Mouse (Mus musculus) cerebellum, postnatal 25 days (tissue): ENCODE measurements at regions not wholly inside any gene's neighbourhood (a gene's known extent, or its start where the extent isn't known, plus 50 kb on each side); places are given as distances from the start of the nearest gene placed in this dataset.
A peak's percentile ranks its signal among the peaks of the same experiment; 100 is the strongest.

Source experiments
- DNase-seq, 2 experiments: peaks; one replicate each; pipeline ENCODE4 v3.0.0; 2021; ENCODE audit warnings: mixed read lengths in 2 of 2

DNA sequence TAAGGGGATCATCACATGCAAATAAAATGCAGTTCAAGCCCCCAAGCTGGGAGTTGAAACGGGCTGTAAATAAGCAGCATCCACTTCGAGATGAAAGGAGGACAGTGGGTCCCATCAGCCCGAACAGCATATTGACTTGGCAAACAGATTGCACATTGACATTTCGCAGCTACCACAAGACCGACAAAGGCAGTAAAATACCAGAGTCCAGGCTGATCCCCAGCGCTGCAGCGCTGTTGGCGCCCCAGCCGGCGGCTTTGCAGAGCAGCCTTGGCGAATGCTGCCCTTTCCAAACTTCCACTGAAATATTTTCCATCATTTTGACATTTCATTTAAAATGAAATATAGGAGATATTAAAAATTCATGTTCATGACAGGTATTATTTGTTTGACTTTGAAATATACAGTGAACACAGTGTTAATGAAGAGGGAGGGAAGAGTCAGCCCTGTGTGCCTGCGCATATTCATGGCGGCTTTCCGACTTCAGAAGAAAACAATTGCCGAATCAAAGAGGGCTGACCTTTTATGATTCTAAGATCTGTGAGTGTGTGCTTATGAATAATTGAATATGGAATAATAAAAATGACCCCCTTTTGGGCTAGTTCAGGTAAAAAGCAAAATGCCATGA lies 98.4 kb downstream of the Sqor start:
- DNase-seq, result peak; percentile 9 to 20

DNA sequence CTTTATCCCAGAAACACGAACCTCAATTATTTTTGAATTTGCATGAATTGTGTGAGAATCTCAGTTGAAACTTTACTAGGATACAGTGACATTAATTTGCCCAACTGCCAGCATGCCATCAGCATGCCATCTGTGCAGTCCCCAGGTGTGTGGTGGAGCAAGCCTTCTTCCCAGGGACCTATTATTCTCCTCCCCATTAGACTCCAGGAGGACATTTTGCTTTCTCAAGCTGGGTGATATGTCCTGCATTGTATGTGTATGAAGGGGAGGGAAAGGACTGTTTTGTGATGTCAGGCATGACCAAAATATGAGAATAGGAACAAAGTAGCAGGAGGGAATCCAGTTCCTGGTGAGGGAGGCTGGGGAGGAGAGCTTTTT lies 98.9 kb downstream of the Sqor start:
- DNase-seq, result peak; percentile 9 to 30

DNA sequence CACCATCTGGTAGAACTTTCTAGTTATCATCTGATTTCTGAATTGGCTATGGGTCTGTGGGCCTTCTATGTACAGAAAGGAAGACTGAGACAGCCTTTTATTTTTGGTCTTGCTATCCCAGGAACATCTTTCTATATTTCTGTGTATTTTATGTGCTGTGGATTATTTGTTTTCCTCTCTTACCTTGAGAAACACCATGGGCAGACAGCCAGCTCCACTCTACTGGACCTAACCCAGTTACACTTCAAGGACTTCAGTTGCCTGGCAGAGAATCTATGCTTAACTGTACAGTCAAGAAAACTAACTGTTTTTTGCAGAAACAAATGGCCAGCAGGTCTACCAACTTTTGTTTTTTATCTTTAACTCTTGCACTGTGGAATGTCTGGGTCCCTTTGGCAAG lies 122.1 kb downstream of the Sqor start:
- no peak for DNase-seq

DNA sequence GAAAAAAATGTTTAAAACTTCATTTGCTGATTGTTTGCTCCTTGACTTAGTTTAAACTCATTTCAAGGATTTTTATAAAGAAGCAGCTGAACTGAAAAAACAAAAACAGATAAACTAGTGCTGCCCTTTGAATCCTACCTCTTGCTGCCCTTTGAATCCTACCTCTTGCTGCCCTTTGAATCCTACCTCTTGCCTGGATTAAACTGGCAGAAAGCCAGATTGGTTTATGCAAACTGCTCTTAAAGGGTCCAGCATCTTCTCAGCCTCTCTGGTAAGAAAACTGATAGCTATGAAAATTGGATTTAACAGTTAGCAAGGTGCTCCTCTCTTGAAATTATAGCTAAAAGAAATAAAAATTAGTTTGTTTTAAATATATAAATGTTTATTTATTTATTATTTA lies 122.5 kb downstream of the Sqor start:
- no peak for DNase-seq

DNA sequence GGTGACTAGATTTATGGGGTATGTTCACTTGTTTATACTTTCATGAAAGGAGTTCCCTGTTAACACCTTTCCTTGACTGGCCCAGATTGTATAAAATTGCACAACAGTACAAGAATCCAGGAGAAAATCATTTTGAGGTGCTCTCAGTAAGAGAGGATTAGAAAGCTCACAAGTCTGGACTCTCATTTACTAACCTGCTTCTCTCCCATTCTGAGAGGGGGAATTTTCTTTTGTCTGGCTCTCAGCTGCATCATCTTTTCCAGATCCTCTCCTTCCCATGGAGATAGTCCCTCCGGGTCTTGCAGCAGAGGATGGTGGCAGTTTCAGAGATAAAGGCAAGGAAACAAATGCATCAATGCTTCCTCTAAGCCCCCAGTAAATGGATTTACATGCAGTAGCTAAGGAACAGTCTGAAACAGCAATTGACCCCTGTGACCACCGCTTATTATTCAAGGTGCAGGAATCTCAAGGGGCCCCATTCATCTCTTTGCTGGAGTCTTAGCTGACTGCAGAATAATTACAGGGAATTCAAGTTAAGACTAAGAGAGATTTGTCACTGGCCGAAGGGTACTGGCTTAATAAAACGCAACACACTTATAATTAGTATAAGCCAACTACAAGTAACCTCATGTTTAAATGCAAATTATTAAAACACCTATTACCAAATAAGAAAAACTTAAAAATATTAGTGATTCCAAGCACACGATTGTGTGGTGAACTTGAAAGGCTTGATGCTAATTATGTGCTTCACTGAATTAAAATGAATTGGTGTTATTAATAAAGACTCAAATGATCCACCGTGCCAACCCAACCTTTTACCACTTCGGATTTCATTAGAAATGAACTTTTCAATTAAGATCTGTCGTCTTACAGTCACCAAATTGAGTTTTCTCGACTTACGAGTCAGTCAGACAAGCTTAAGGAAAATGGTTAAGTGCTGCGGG lies 140.4 kb downstream of the Sqor start:
- no peak for DNase-seq

DNA sequence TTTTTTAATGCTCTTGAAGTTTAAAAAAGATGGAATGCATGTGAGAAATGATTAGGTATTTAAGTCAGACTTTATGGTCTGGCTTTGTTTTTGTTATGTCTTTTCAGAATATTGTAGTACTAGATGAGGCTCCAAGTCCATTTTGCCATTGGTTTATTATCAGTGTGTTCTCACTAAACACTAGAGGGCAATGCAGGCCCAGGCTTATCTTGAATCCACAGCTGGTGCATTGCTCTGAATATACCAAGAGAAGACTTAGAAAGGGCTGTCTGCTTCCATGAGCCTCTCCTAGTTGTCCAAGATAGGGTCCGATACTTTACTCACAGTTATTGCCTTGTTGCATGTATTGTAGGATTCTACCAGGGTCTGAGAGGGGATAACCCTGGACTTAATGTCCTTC lies 151.7 kb downstream of the Sqor start:
- peak in 1 of 2 experiments; percentile 5 for DNase-seq

DNA sequence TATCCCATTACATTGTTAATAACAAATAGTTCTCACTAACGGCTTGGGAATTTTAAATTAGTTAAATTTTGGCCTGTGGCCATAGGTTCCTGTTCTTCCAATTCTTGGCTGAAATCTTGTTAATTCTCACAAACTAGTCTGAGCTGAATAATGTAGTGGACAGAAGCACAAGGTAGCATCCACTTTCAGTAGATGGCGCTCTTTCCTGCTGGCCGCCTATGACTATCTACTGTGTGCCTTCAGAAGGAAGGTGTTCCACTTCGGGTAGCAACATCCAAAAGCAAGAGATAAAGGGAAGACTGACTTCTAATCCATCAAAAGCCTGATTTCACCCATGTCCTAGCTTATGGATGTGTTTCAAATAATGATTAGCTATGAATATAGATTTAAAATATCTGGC lies 172.9 kb downstream of the Sqor start:
- DNase-seq, result peak in 1 of 2 experiments; percentile 12

DNA sequence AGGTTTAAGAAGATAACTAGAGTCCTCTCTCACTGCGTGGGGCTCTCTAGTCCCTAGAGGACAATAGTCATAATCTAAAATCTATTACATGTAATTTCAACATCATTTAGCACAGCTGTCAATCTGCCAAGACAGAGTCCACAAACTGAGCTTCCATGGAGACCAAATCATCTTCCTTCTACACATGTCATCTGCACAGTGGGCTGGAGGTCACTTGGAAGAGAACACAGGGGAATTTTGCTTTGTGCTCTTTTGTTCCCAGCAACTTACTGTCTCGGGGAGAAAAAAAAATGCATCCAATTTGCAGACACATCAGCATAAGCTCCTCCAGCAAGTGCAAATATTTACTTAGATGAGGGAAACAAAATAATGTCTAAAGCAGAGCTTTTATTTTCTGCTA lies 179.8 kb downstream of the Sqor start:
- DNase-seq, result no peak

DNA sequence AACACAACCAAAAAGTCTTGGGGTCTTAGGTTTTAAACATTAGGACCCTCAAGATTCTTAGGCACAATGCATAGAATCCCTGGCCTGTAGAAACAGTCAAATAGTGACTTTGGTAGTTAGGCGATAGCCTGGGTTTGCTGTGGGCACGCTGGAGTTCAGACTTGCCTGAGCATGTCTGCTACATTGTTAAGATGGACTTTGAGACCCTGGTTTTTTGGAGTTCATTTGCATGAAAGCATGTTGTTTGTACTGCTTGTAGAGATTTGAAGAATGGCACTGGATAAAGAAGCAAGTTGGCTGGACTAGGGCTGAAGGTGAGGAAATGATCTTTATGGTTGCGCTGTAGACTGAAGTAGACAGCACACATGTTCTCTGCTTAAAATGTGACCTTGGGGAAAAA lies 180.9 kb downstream of the Sqor start:
- no peak for DNase-seq

DNA sequence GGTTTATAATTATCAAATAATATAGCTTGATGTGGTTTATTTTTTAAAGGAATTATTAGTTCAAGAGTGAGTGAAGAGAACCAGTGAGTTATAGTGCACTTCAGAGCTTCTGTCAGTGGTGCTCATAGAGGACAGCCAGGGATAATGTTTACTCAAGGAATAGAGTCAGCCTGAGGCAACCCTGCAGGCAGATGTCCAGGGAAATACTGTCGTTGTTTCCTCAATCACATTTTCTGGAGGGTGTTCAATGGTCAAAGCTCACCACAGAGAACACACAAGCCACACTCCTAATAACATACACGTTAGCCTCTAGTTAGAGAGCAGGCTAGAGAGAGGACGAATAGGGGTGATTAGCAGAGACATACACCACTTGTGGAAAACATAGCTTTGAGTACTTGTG lies 184.0 kb downstream of the Sqor start:
- no peak for DNase-seq

DNA sequence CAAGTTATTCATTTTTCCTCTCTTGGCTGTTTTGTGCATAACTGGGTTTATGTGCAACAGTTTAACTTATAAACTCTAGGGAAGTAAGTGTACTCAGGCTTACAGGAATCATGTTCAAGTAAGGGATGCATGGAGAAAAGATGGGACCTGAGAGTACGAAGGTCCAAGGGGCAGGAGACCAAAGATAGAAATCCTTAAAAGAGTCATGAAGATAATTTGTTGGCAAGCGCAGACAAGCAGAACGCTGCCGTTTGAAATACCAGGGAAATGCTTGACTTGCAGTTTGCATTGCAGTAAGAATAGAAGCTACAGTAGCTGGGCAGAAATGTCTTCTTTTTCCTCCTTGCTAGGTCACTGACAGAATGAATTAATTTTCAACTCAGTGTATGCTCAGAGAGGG lies 196.7 kb downstream of the Sqor start:
- DNase-seq, result no peak

DNA sequence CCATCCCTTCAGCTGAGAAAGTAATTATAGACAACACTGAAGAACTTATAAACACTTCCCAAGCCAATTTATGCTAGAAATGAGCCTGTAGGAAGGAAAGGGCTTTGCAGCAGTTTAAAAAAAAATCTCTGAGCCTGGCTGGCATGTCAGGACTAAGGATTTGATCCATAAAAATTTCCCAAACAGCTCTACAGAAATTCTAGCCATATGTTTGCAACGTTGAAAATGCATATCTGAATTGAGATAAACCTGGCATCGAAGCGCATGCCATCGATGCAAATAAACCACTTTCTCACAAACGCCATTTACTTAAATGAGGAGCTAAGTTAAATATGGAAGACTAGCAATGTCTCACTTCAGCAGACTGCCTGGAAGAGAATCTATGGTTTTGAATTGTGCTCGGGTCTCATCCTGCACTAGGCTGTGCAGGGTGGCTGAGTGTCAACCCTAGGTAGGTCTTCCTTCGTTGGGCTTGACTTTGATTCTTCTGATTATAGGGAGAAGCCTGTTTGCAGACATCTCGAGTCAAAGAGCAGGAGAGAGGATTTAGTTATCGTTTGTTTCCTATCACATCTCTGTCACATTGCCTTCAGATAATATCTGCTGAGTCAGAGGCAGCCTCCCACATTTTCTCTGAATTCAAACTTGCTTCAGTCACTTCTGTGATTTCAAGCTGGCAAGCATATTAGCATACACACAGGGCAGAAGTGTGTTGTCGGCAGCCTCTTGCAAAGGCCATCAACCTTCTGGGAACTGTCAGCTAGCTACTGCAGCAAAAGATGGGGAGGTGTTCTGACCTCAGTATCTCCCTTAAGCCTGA lies 204.0 kb downstream of the Sqor start:
- no peak for DNase-seq
